Mouse (Mus musculus): Measurements from ENCODE around the gene Osbp. TPM values are rescaled to one million over a fixed set of nuclear protein-coding genes. Genes with fewer than 3 reads are reported as not detected.

Gene Osbp
- 47.6 TPM for polyA plus RNA-seq (2017; shearing (Covaris generic))

GRCm38 (mm10) chr19:11965023-11965942 lies at the start of gene Osbp:
TSS of gene Osbp (plus strand) at chr19:11965941.

GRCm38 (mm10) chr19:12041217-12041616 lies 75.5 kb downstream of the Osbp start, which contains the start of gene Olfr1423:
TSS of gene Olfr1423 (minus strand) at chr19:12041317.

Other genes with a start within 250 kb of the Osbp start
- gene Gif, start 218.4 kb upstream of the Osbp start, polyA plus RNA-seq (2017; shearing (Covaris generic)) = not detected
- 34.4 TPM for gene Mrpl16, start 195.6 kb upstream of the Osbp start, polyA plus RNA-seq (2017; shearing (Covaris generic))
- 1.6 TPM for gene Stx3, start 146.5 kb upstream of the Osbp start, polyA plus RNA-seq (2017; shearing (Covaris generic))
- not detected for gene Olfr1417, start 126.7 kb upstream of the Osbp start, polyA plus RNA-seq (2017; shearing (Covaris generic))
- gene Olfr1418, start 104.9 kb upstream of the Osbp start, polyA plus RNA-seq (2017; shearing (Covaris generic)) = not detected
- gene Olfr1419, start 90.8 kb upstream of the Osbp start, polyA plus RNA-seq (2017; shearing (Covaris generic)) = not detected
- gene Olfr1420, start 79.4 kb upstream of the Osbp start, polyA plus RNA-seq (2017; shearing (Covaris generic)) = not detected
- gene Patl1, start 53.5 kb upstream of the Osbp start, polyA plus RNA-seq (2017; shearing (Covaris generic)) = 29.6 TPM
- gene Olfr1423, start 75.4 kb downstream of the Osbp start, polyA plus RNA-seq (2017; shearing (Covaris generic)) = 0.09 TPM
- gene Olfr1424, start 96.7 kb downstream of the Osbp start, polyA plus RNA-seq (2017; shearing (Covaris generic)) = 0.21 TPM
- gene Olfr1425, start 111.8 kb downstream of the Osbp start, polyA plus RNA-seq (2017; shearing (Covaris generic)) = not detected
- gene Olfr1426, start 126.1 kb downstream of the Osbp start, polyA plus RNA-seq (2017; shearing (Covaris generic)) = not detected
- not detected for gene Olfr1427, start 137.4 kb downstream of the Osbp start, polyA plus RNA-seq (2017; shearing (Covaris generic))
- not detected for gene Olfr1428, start 150.0 kb downstream of the Osbp start, polyA plus RNA-seq (2017; shearing (Covaris generic))
- gene Olfr76, start 157.3 kb downstream of the Osbp start, polyA plus RNA-seq (2017; shearing (Covaris generic)) = not detected
- 0.14 TPM for gene Olfr1555-ps1, start 204.2 kb downstream of the Osbp start, polyA plus RNA-seq (2017; shearing (Covaris generic))
- gene Olfr1431, start 234.7 kb downstream of the Osbp start, polyA plus RNA-seq (2017; shearing (Covaris generic)) = not detected